Mouse (Mus musculus) c-Kit-positive CD71-negative TER-119-negative erythroid progenitor cells, embryonic 14.5 days (primary cell): Measurements from ENCODE around the gene Krba1.

Experiments
- DNase-seq: peaks from one replicate; pipeline ENCODE4 v3.0.0-alpha.2; 2013; ENCODE audit warnings: low read depth

The Krba1 gene

GRCm38 (mm10) chr6:48395105-48396007, at the start of gene Krba1:
TSS of gene Krba1 (plus strand) at chr6:48395586.
- DNase-seq, result peak; percentile 56

DNA sequence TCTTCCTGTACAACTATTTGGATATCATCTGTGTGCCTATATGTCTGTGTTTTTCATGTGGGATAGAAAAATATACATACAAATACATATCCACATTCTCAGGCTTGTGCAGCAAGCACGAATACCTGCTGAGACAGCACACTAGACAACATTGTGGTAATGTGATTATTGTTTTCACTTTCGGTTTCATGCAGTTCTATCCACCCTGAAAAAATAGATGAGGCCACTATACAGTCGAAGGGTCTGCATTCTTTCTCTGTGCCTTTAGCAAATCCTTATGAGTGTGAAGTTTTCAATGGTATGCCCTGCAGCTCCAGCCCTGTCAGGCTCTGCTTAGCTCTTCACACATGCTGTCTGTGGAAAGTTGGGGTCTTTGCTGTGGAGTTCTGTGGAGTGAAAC, 36.5 kb upstream of the Krba1 start:
- DNase-seq, result no peak

GRCm38 (mm10) chr6:48366322-48366996, 28.9 kb upstream of the Krba1 start:
- DNase-seq, result no peak

DNA sequence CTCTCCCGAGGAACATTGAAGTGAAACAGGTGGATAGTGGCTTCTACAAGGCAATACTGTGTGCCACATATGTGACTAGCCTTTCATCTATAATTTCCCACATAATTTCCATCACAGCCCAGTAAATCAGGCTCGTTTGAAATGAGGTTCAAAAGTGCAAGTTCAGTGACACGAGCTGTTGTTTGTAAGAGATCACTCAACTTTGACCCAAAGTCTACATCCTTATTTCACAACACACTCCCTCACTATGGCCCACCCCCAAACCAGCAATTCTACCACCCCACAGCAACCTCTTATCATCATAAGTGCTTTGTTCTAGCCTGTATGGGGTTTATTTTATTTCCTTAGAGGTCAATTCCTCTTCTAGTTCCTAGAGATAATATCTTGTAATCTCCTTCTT, 7.2 kb upstream of the Krba1 start:
- no peak for DNase-seq

DNA sequence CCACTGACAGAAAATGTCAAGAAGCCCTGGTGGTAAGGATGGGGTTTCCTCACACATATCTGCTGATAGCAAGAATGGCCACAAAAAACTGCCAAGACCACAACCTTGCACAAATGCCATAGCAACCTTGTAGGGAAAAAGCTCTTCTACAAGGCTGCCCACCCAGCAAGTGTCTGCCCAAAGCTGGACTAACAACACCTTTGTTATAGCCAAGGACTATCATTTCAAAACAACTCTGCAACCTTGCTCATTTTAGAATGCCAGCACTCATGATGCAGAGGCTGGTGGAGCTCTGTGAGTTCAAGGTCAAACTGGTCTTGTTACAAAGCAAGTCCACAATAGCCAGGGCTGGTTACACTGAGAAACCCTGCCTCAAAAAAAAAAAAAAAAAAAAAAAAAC, 1.6 kb upstream of the Krba1 start:
- no peak for DNase-seq

DNA sequence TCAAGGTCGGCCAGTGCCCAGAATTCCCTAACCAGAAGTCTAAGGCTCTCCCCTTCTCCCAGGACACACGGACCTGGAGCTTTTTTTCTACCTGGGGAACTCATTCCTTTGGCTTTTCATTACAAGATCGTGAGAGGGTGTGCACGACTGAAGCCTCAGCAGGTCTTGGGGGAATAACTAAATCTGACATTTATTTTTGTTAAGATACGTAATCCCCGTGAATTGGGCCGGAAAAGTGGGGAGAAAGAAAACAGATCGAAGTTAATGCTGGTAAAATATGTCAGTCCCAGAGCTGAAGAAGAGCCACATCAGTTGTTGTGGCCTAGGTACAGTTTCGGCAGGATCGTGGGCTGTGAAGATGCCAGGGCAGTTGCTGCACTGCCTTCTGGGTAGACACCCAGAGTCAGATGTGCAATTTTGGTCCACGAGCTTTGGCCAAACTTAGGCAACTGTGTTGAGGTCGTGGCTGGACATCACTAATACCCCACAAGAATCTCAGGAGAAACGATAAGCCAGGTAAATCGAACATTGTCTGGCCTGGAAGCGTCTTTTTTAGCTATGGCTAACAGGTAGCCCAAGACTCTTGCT, 716 bp downstream of the Krba1 start:
- no peak for DNase-seq

DNA sequence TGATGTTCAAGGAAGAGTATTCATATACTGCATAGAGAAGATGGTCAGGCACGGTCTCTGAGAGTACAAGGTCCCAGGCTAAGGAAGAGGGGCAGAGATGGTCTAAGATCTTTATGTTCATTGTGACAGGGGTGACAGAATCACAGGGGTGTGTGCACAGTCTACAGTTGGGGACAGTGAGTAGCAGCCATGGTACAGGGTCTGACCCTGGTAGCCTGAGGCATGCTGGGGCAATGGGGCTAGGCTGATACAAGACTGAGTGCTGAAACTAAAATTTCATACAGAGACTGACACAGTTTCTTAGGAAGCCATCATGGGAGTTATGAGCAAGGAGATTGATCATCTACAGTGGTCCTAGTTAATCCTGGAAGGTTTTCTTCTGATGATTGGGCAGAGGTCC, 1.3 kb downstream of the Krba1 start:
- DNase-seq, result no peak

- no peak for DNase-seq
Observed at GRCm38 (mm10) chr6:48397336-48397735, 1.9 kb downstream of the Krba1 start.

GRCm38 (mm10) chr6:48399906-48400305, 4.5 kb downstream of the Krba1 start:
- no peak for DNase-seq

GRCm38 (mm10) chr6:48404071-48404470, 8.7 kb downstream of the Krba1 start:
- DNase-seq, result no peak

GRCm38 (mm10) chr6:48409726-48410343, 14.4 kb downstream of the Krba1 start:
- no peak for DNase-seq

DNA sequence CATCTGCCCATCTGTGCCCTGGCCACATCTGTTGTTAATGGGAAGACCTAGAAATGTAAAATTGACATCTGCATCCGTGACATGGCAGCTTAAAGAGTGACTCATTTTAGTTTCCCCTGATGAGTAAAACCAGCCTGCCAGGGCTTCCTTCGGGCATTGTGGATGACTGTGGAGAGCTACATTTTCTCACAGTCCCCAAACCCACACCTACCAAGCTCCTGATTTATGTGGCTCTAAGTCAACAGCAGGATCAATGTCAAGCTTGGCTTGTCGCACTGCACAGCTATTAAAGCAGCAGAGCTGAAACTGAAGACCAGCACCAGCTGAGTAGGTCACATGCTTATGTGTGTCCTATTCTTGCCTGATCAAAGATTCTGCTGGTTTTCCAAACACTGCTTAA, 15.2 kb downstream of the Krba1 start:
- no peak for DNase-seq

GRCm38 (mm10) chr6:48411193-48412092, 16.1 kb downstream of the Krba1 start:
- DNase-seq, result no peak

DNA sequence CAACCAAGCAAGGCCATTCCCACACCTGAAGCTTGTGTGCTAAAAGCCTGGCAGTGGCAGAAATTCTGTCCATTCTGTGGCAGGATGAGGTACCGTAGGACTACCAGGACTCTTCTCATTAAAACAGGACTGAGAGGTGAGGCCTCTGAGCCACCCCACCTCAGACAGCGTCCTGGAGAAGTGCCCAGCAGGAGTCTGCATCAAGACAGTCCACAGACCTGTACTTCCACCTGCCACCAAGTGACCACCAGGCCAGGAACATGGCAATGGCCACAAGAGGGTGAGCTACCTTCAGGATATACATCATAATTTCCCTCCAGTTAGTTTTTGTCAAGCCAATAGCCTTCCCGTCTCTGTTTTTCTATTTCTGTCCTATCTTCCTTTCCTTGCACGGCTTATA, 16.8 kb downstream of the Krba1 start:
- DNase-seq, result no peak

- no peak for DNase-seq
Observed at GRCm38 (mm10) chr6:48412662-48413061, 17.3 kb downstream of the Krba1 start.

DNA sequence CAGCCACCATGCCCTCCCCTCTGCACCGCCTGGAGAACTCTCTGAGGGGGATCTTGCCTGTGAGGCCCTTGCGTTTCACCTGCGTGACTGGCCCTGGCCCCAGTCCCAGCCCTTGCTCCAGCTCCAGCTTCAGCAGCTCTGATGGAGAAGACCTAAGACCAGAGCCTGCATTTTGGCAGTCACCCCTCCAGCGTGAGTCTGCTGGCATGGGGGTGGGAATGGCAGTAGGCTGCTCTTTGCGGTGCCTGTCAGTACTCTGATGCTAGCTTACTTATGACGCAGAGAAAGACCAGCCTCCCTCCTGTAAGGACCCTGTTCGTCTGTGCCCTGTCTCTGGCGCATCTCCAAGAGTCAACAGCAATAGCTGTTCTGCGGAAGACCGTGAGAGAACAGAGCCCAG, 17.7 kb downstream of the Krba1 start:
- no peak for DNase-seq

- no peak for DNase-seq
Observed at GRCm38 (mm10) chr6:48414886-48415285, 19.5 kb downstream of the Krba1 start.

GRCm38 (mm10) chr6:48415636-48416035, 20.2 kb downstream of the Krba1 start:
- DNase-seq, result no peak

DNA sequence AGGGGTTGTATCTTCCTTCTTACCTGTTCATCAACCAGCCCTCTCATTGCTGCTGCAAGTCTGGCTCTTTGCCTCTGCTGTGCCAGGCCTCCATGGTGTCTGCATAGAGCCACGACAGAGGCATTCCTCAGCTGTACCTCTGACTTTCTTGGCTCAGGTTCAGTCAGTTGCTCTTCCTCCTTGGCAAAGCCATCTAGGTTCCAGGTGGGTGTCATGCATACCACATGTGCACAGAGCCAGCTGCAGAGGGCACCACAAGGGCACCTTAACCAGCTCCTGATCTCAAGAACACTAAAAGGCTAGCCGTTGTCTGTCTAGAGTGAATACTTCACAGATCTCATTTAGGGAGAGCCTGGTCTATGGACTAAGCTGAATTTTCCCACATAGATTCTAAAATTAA, 21.1 kb downstream of the Krba1 start:
- DNase-seq, result no peak

DNA sequence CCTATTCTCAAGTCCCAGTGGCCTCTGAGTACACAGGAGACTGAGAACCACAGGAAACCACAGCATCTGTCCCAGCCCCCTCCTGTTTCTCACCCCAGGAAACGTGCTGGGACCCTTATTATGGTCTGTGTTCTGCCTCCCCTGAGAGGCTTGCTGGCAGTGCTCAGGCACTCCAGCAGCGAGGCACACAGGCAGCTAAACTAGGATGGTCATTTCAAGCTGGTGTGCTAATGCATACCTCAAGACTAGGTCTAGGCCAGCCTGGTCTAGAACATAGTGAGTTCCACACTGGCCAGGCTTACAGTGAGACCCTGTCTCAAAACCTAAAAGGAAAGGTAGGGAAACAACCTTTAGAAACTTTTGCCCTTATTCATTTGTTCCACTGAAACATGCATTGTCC, 25.3 kb downstream of the Krba1 start:
- DNase-seq, result no peak

- no peak for DNase-seq
Observed at GRCm38 (mm10) chr6:48423336-48423735, 27.9 kb downstream of the Krba1 start.

DNA sequence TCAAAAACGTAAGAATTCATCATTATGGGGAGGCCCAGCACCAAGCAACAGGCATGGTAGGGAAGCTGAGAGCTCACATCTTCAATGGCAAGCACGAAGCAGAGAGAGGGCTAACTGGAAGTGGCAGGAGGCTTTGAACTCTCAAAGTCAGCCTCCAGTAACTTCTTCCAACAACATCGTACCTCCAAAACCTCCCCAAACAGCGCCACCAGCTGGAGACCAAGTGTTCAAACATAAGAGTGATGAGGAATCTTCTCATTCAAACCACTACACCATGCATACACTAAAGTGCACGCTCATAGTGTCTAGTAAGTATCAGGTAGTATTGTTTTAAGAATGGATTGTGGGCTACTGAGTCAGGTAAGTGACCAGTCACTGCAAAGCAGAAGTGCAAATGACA, 28.7 kb downstream of the Krba1 start:
- DNase-seq, result no peak
